Mouse (Mus musculus): ENCODE measurements around the gene Stoml1. TPM values are rescaled to one million over a fixed set of nuclear protein-coding genes. Genes with fewer than 3 reads are reported as not detected.
"Not testable (repeated sequence)": the region's sequence is repeated elsewhere in the genome, so short reads cannot be mapped to it uniquely, and the experiment has no call there.

Stoml1 gene
- total and polyA plus RNA-seq, 3 experiments = 6.4 to 8.7 TPM; not detected in 1

- Histone ChIP-seq H3K4me3 (ENCODE audit: control insufficient read depth in 1 of 2, insufficient read depth in 1 of 2, low read depth in 2 of 2, low read length in 2 of 2) (peak overlapping the region; percentile 77 to 84), H3K4me1 (ENCODE audit: control insufficient read depth in 1 of 2, insufficient read depth in 2 of 2, low read length in 2 of 2) (peaks cover 0 to 20% of the 10 kb centered on the region in 2 experiments; a peak in 3 of 4 replicates), H3K9ac (ENCODE audit: control insufficient read depth, low read depth, low read length, poor library complexity, severe bottlenecking) (peak overlapping the region; percentile 80)
- DNase-seq (ENCODE audit: low read depth, low spot score); H3K27me3 ChIP-seq (ENCODE audit: control insufficient read depth in 1 of 2, insufficient read depth in 2 of 2, low read length in 2 of 2); H3K9me3 ChIP-seq (replicated peaks; ENCODE audit: insufficient read depth, low read length); H3K27ac ChIP-seq (ENCODE audit: control insufficient read depth, low read depth, low read length); H3K79me2 ChIP-seq (ENCODE audit: control insufficient read depth, insufficient read depth, low read length, poor library complexity); H3K36me3 ChIP-seq (ENCODE audit: control insufficient read depth in 1 of 2, insufficient read depth in 2 of 2, low read length in 2 of 2): not testable (repeated sequence)
- peak; percentile 71 for TF ChIP-seq ZNF384 (IDR thresholded peaks at IDR 0.05; ENCODE audit: low read depth, low read length)
Measured at GRCm38 (mm10) chr9:58253805-58254122, 800 bp downstream of the Stoml1 start.

DNA sequence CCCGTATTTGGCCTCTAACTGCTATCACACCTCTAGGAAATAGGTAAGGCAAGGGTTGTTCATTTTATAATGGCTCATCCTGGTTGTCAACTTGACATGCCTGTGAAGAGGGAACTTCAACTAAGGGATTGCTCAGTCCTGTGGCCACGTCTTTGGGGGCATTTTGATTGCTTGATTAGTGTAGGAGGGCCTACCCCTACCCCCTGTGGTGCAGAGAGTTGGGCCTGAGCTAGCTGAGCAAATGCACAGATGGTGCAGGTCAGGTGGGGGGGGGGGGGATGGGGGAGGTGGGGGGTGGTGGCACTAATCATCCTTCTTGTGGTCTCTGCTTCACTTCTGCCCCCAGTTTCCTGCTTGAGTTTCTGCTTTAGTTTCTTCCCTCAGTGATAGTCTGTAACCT lies 2.1 kb downstream of the Stoml1 start:
- H3K27me3 ChIP-seq (ENCODE audit: control insufficient read depth in 1 of 2, insufficient read depth in 2 of 2, low read length in 2 of 2) = no peaks in the 10 kb centered on the region
- DNase-seq (ENCODE audit: low read depth, low spot score) = no peak
- no peaks in the 10 kb centered on the region for H3K9me3 ChIP-seq (replicated peaks; ENCODE audit: insufficient read depth, low read length)
- H3K36me3 ChIP-seq (ENCODE audit: control insufficient read depth in 1 of 2, insufficient read depth in 2 of 2, low read length in 2 of 2) = peaks cover 0 to 9% of the 10 kb centered on the region in 2 experiments; a peak in 2 of 4 replicates
- H3K4me1 ChIP-seq (ENCODE audit: control insufficient read depth in 1 of 2, insufficient read depth in 2 of 2, low read length in 2 of 2) = peaks cover 0 to 20% of the 10 kb centered on the region in 2 experiments; a peak in 3 of 4 replicates
- H3K4me3 ChIP-seq (ENCODE audit: control insufficient read depth in 1 of 2, insufficient read depth in 1 of 2, low read depth in 2 of 2, low read length in 2 of 2) = no peak overlapping the region
- H3K79me2 ChIP-seq (ENCODE audit: control insufficient read depth, insufficient read depth, low read length, poor library complexity) = no peaks in the 10 kb centered on the region
- TF ChIP-seq CTCF (IDR thresholded peaks at IDR 0.05 in 2 of 3, conservative IDR thresholded peaks at IDR 0.05 in 1 of 3; ENCODE audit: control insufficient read depth in 1 of 3, insufficient read depth in 1 of 3, low read depth in 2 of 3, low read length in 3 of 3, poor library complexity in 1 of 3, severe bottlenecking in 1 of 3) = no peak
- H3K9ac ChIP-seq (ENCODE audit: control insufficient read depth, low read depth, low read length, poor library complexity, severe bottlenecking) = no peak overlapping the region
- no peak overlapping the region for H3K27ac ChIP-seq (ENCODE audit: control insufficient read depth, low read depth, low read length)

GRCm38 (mm10) chr9:58255704-58256685 lies 3.0 kb downstream of the Stoml1 start:
- Histone ChIP-seq H3K36me3 (ENCODE audit: control insufficient read depth in 1 of 2, insufficient read depth in 2 of 2, low read length in 2 of 2) (peaks cover 0 to 9% of the 10 kb centered on the region in 2 experiments; a peak in 2 of 4 replicates), H3K27me3 (ENCODE audit: control insufficient read depth in 1 of 2, insufficient read depth in 2 of 2, low read length in 2 of 2) (no peaks in the 10 kb centered on the region), H3K79me2 (ENCODE audit: control insufficient read depth, insufficient read depth, low read length, poor library complexity) (no peaks in the 10 kb centered on the region), H3K9ac (ENCODE audit: control insufficient read depth, low read depth, low read length, poor library complexity, severe bottlenecking) (no peak overlapping the region), H3K4me1 (ENCODE audit: control insufficient read depth in 1 of 2, insufficient read depth in 2 of 2, low read length in 2 of 2) (peaks cover 0 to 15% of the 10 kb centered on the region in 2 experiments; a peak in 3 of 4 replicates), H3K27ac (ENCODE audit: control insufficient read depth, low read depth, low read length) (no peak overlapping the region), H3K9me3 (replicated peaks; ENCODE audit: insufficient read depth, low read length) (no peaks in the 10 kb centered on the region), H3K4me3 (ENCODE audit: control insufficient read depth in 1 of 2, insufficient read depth in 1 of 2, low read depth in 2 of 2, low read length in 2 of 2) (no peak overlapping the region)
- TF ChIP-seq ZKSCAN1 (IDR thresholded peaks at IDR 0.05; ENCODE audit: low read depth, low read length) (no peak), CHD1 (IDR thresholded peaks at IDR 0.05; ENCODE audit: low read depth, low read length) (no peak), ZNF384 (IDR thresholded peaks at IDR 0.05; ENCODE audit: low read depth, low read length) (peak; percentile 63)
- no peak for DNase-seq (ENCODE audit: low read depth, low spot score)

DNA sequence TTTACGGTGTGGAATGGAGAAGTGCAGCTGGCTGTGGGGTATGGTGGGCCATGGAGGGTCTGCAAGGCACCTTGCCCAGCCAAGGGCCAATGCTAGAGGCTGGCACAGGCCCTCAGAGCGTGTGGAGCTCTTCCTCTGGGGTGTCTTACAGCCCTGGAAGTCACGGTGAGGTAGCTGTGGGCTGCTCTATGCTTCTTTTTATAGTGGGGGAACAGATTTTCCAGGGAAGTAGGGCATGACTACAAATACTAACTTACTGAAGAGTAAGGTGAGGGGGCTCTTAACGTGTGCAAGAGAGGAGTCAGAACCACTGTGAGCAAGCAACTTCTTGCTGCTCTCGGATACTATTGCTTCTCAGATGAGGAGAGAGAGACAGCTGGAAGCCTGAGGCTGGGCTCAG lies 9.5 kb downstream of the Stoml1 start:
- H3K27me3 ChIP-seq (ENCODE audit: control insufficient read depth in 1 of 2, insufficient read depth in 2 of 2, low read length in 2 of 2) = no peaks in the 10 kb centered on the region
- no peaks in the 10 kb centered on the region for H3K79me2 ChIP-seq (ENCODE audit: control insufficient read depth, insufficient read depth, low read length, poor library complexity)
- DNase-seq (ENCODE audit: low read depth, low spot score) = no peak
- no peak overlapping the region for H3K4me3 ChIP-seq (ENCODE audit: control insufficient read depth in 1 of 2, insufficient read depth in 1 of 2, low read depth in 2 of 2, low read length in 2 of 2)
- H3K36me3 ChIP-seq (ENCODE audit: control insufficient read depth in 1 of 2, insufficient read depth in 2 of 2, low read length in 2 of 2) = peaks cover 0 to 9% of the 10 kb centered on the region in 2 experiments; a peak in 2 of 4 replicates
- no peaks in the 10 kb centered on the region for H3K9me3 ChIP-seq (replicated peaks; ENCODE audit: insufficient read depth, low read length)
- H3K9ac ChIP-seq (ENCODE audit: control insufficient read depth, low read depth, low read length, poor library complexity, severe bottlenecking) = no peak overlapping the region
- peaks cover 14 to 21% of the 10 kb centered on the region in 2 experiments for H3K4me1 ChIP-seq (ENCODE audit: control insufficient read depth in 1 of 2, insufficient read depth in 2 of 2, low read length in 2 of 2)
- H3K27ac ChIP-seq (ENCODE audit: control insufficient read depth, low read depth, low read length) = no peak overlapping the region
- TF ChIP-seq JUND (IDR thresholded peaks at IDR 0.05; ENCODE audit: low read depth, low read length) = no peak
- TF ChIP-seq ELF1 (IDR thresholded peaks at IDR 0.05; ENCODE audit: low read depth, low read length) = no peak
- no peak for TF ChIP-seq TAL1 (IDR thresholded peaks at IDR 0.05; ENCODE audit: low read length)
- no peak for TF ChIP-seq E2F4 (IDR thresholded peaks at IDR 0.05; ENCODE audit: borderline replicate concordance, low read depth, low read length)
- TF ChIP-seq CTCF (IDR thresholded peaks at IDR 0.05 in 2 of 3, conservative IDR thresholded peaks at IDR 0.05 in 1 of 3; ENCODE audit: control insufficient read depth in 1 of 3, insufficient read depth in 1 of 3, low read depth in 2 of 3, low read length in 3 of 3, poor library complexity in 1 of 3, severe bottlenecking in 1 of 3) = no peak
- no peak for TF ChIP-seq RCOR1 (IDR thresholded peaks at IDR 0.05; ENCODE audit: low read depth, low read length)

Measured in MEL (cell line).